Mouse (Mus musculus) CH12.LX (cell line): ENCODE results near the gene Panx3. TPM values are rescaled to one million over a fixed set of nuclear protein-coding genes. Genes with fewer than 3 reads are reported as not detected.

Source experiments
- DNase-seq: peaks from one replicate; pipeline ENCODE4 v3.0.0-alpha.2; 2013; ENCODE audit errors: extremely low read depth
- H3K27ac ChIP-seq: 2 replicates; pipeline ENCODE4 v1.5.1; 2012; ENCODE audit warnings: low read depth, mild to moderate bottlenecking, control low read depth, moderate library complexity; ENCODE audit not compliant: insufficient read depth
- H3K27me3 ChIP-seq: replicated peaks from 2 replicates; pipeline ENCODE3; 2012; ENCODE audit warnings: inconsistent platforms
- H3K36me3 ChIP-seq, 2 experiments: replicated peaks in 1 of 2; 2 replicates each; pipeline versions ENCODE3 to v1.6.1; 2012; ENCODE audit warnings: inconsistent platforms in 1 of 2, low read length in 1 of 2, mild to moderate bottlenecking in 1 of 2, mixed read lengths in 1 of 2, moderate library complexity in 1 of 2; ENCODE audit not compliant: control insufficient read depth in 1 of 2, insufficient read depth in 1 of 2
- H3K4me1 ChIP-seq, 2 experiments: 2 replicates each; pipeline ENCODE4 v1.6.1; 2012; ENCODE audit warnings: inconsistent platforms in 1 of 2, moderate library complexity in 1 of 2; ENCODE audit not compliant: insufficient read depth in 2 of 2, control insufficient read depth in 1 of 2
- H3K4me2 ChIP-seq: 2 replicates; pipeline ENCODE4 v1.6.1; 2012; ENCODE audit warnings: low read depth, mild to moderate bottlenecking, control low read depth; ENCODE audit not compliant: poor library complexity, insufficient read depth, severe bottlenecking
- H3K4me3 ChIP-seq, 3 experiments: fragments of 150-350 bp in 1 of 3; sonication (generic) in 1 of 3; replicated peaks in 1 of 3; 2 replicates each; pipeline versions ENCODE3 to v1.5.1; 2011 to 2012; ENCODE audit warnings: low read depth in 2 of 3, low read length in 2 of 3, mild to moderate bottlenecking in 2 of 3, moderate library complexity in 2 of 3, control low read depth in 1 of 3, improper control_type of control experiment in 1 of 3, inconsistent platforms in 1 of 3, mixed read lengths in 1 of 3; ENCODE audit not compliant: poor library complexity in 1 of 3
- H3K79me2 ChIP-seq: replicated peaks from 2 replicates; pipeline ENCODE4 v1.6.1; 2012; ENCODE audit warnings: mild to moderate bottlenecking, moderate library complexity; ENCODE audit not compliant: control insufficient read depth, poor library complexity, insufficient read depth, severe bottlenecking; ENCODE audit errors: extremely low read depth
- H3K9ac ChIP-seq: 2 replicates; pipeline ENCODE4 v1.6.1; 2012; ENCODE audit warnings: low read depth, mild to moderate bottlenecking, control low read depth, moderate library complexity; ENCODE audit not compliant: insufficient read depth
- H3K9me3 ChIP-seq: replicated peaks from 2 replicates; pipeline ENCODE3; 2012; ENCODE audit warnings: low read length, inconsistent platforms, mixed read lengths
- CHD1 ChIP-seq: IDR thresholded peaks from 2 replicates; pipeline ENCODE4 v1.6.1; 2012; ENCODE audit warnings: low read depth, low read length, improper control_type of control experiment, inconsistent platforms
- CTCF ChIP-seq, 2 experiments: IDR thresholded peaks in 1 of 2; conservative IDR thresholded peaks in 1 of 2; 2 replicates each; pipeline ENCODE4 v1.5.1; 2011 to 2012; ENCODE audit warnings: low read depth in 2 of 2, low read length in 2 of 2, improper control_type of control experiment in 1 of 2, inconsistent platforms in 1 of 2, mild to moderate bottlenecking in 1 of 2, moderate library complexity in 1 of 2
- E2F4 ChIP-seq: IDR thresholded peaks from 2 replicates; pipeline ENCODE4 v1.6.1; 2011; ENCODE audit warnings: low read depth, low read length, improper control_type of control experiment; ENCODE audit not compliant: insufficient replicate concordance
- ELF1 ChIP-seq: IDR thresholded peaks from 2 replicates; pipeline ENCODE4 v1.6.1; 2014; ENCODE audit warnings: low read depth, mild to moderate bottlenecking, inconsistent platforms, low read length, improper control_type of control experiment
- ETS1 ChIP-seq: conservative IDR thresholded peaks from 2 replicates; pipeline ENCODE4 v1.6.1; 2012; ENCODE audit warnings: low read depth, mild to moderate bottlenecking, inconsistent platforms, low read length, improper control_type of control experiment, moderate library complexity
- JUND ChIP-seq: conservative IDR thresholded peaks from 2 replicates; pipeline ENCODE4 v1.6.1; 2011; ENCODE audit warnings: low read depth, low read length, improper control_type of control experiment
- KAT2A ChIP-seq: IDR thresholded peaks from 2 replicates; pipeline ENCODE4 v1.6.1; 2012; ENCODE audit warnings: low read length, improper control_type of control experiment, inconsistent platforms; ENCODE audit not compliant: insufficient replicate concordance
- MAFK ChIP-seq: IDR thresholded peaks from 2 replicates; pipeline ENCODE4 v1.6.1; 2011; ENCODE audit warnings: low read length, improper control_type of control experiment; ENCODE audit not compliant: insufficient replicate concordance
- MAX ChIP-seq: IDR thresholded peaks from 2 replicates; pipeline ENCODE4 v1.6.1; 2011; ENCODE audit warnings: low read length, improper control_type of control experiment
- MAZ ChIP-seq: IDR thresholded peaks from 2 replicates; pipeline ENCODE4 v1.6.1; 2012; ENCODE audit warnings: low read depth, mild to moderate bottlenecking, inconsistent platforms, low read length, improper control_type of control experiment, moderate library complexity
- MXI1 ChIP-seq: IDR thresholded peaks from 2 replicates; pipeline ENCODE4 v1.6.1; 2011; ENCODE audit warnings: mild to moderate bottlenecking, low read depth, low read length, improper control_type of control experiment
- NRF1 ChIP-seq: IDR thresholded peaks from 2 replicates; pipeline ENCODE4 v1.6.1; 2014; ENCODE audit warnings: low read depth, mild to moderate bottlenecking, inconsistent platforms, low read length, improper control_type of control experiment, moderate library complexity
- PAX5 ChIP-seq: IDR thresholded peaks from 2 replicates; pipeline ENCODE4 v1.6.1; 2012; ENCODE audit warnings: low read length, inconsistent platforms, mixed read lengths
- POLR2AphosphoS2 ChIP-seq: IDR thresholded peaks from 2 replicates; pipeline ENCODE4 v1.6.1; 2011; ENCODE audit warnings: low read depth, low read length, improper control_type of control experiment
- SMC3 ChIP-seq: IDR thresholded peaks from 2 replicates; pipeline ENCODE4 v1.6.1; 2011; ENCODE audit warnings: low read depth, low read length, improper control_type of control experiment
- TBP ChIP-seq: conservative IDR thresholded peaks from 2 replicates; pipeline ENCODE4 v1.6.1; 2011; ENCODE audit warnings: low read depth, low read length, improper control_type of control experiment
- TCF12 ChIP-seq: IDR thresholded peaks from 2 replicates; pipeline ENCODE4 v1.6.1; 2014; ENCODE audit warnings: low read depth, mild to moderate bottlenecking, inconsistent platforms, low read length, improper control_type of control experiment
- UBTF ChIP-seq: IDR thresholded peaks from 2 replicates; pipeline ENCODE4 v1.6.1; 2012; ENCODE audit warnings: low read depth, mild to moderate bottlenecking, inconsistent platforms, low read length, improper control_type of control experiment, moderate library complexity
- USF1 ChIP-seq: IDR thresholded peaks from 2 replicates; pipeline ENCODE4 v1.6.1; 2014; ENCODE audit warnings: low read depth, mild to moderate bottlenecking, inconsistent platforms, low read length, improper control_type of control experiment
- USF2 ChIP-seq: conservative IDR thresholded peaks from 2 replicates; pipeline ENCODE4 v1.6.1; 2011; ENCODE audit warnings: low read depth, low read length, improper control_type of control experiment
- ZC3H11A ChIP-seq: IDR thresholded peaks from 2 replicates; pipeline ENCODE4 v1.6.1; 2012; ENCODE audit warnings: low read depth, mild to moderate bottlenecking, inconsistent platforms, low read length, improper control_type of control experiment
- ZMIZ1 ChIP-seq: IDR thresholded peaks from 2 replicates; pipeline ENCODE4 v1.6.1; 2012; ENCODE audit warnings: low read depth, mild to moderate bottlenecking, inconsistent platforms, low read length, improper control_type of control experiment
- ZNF384 ChIP-seq: IDR thresholded peaks from 2 replicates; pipeline ENCODE4 v1.6.1; 2012; ENCODE audit warnings: low read depth, low read length, improper control_type of control experiment, inconsistent platforms
- dilution Hi-C: fragments of 300-500 bp; cut with MboI; formaldehyde crosslinking; loops from 2 replicates; pipeline ENCODE4 v1.14.3; 2020; ENCODE audit warnings: low sequenced_read_pairs; ENCODE audit not compliant: extremely low pct_unique_long_range_greater_than_20kb, extremely low pct_ligation_motif_present
- in situ Hi-C: fragments of 300-500 bp; cut with MboI; formaldehyde crosslinking; loops from 3 replicates; pipeline ENCODE4 v1.14.3; 2019; ENCODE audit warnings: low sequenced_read_pairs, low pct_ligation_motif_present, low pct_unique_long_range_greater_than_20kb, mixed read lengths
- polyA plus RNA-seq: library from polyadenylated mRNA; unstranded; fragments of >175 nt; gene quantifications from 2 replicates; pipeline ENCODE4 v1.2.1, GENCODE M21; 2012; ENCODE audit warnings: low read depth; ENCODE audit not compliant: insufficient read length
- total RNA-seq, 2 experiments: library from RNA; depleted of rRNA; stranded (reverse); fragments of 300-350 nt in 1 of 2; fragments of >200 nt in 1 of 2; gene quantifications; 2 replicates each; pipeline ENCODE4 v1.2.3; 2012 to 2014

Panx3 gene
- total and polyA plus RNA-seq, 3 experiments: not detected

DNA sequence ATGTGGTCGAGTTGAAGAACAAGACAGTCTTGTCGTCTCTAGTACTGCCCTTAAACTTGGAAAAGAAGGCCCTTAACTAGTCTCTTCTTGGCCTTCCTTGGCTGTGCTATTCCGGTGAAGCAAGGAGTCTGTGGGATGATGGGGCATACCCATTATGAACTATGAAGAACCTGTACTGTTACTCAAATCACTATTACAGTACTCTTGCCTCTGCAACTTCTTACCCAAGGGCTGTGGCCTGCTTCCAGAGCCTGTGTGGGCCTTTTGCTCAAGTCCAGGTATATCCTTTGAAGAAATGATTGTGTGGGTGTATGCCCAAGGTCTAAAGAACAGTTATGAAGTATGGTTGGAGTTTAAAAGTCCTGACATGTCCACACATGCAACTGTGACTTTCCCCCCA, 1.2 kb upstream of the Panx3 start:
- H3K9me3 ChIP-seq: peaks cover 3% of the 10 kb centered on the region
- dilution Hi-C loops (no loop called here), in situ Hi-C loops (no loop called here)
- no peak for DNase-seq
- TF ChIP-seq SMC3 (no peak), ZC3H11A (no peak), MAZ (no peak), CTCF (conservative IDR thresholded peaks at IDR 0.05 in 1 of 2, IDR thresholded peaks at IDR 0.05 in 1 of 2; ENCODE audit: low read depth in 2 of 2, low read length in 2 of 2) (no peak), UBTF (no peak), USF1 (no peak), PAX5 (no peak)
- no peak overlapping the region for H3K27ac ChIP-seq
- H3K4me1 ChIP-seq: peaks cover 4 to 7% of the 10 kb centered on the region in 2 experiments; a peak in 2 of 4 replicates
- no peaks in the 10 kb centered on the region for H3K27me3 ChIP-seq
- no peak overlapping the region for H3K4me2 ChIP-seq
- H3K36me3 ChIP-seq: no peaks in the 10 kb centered on the region
- H3K4me3 ChIP-seq: no peak overlapping the region
- H3K9ac ChIP-seq: no peak overlapping the region
- no peaks in the 10 kb centered on the region for H3K79me2 ChIP-seq

DNA sequence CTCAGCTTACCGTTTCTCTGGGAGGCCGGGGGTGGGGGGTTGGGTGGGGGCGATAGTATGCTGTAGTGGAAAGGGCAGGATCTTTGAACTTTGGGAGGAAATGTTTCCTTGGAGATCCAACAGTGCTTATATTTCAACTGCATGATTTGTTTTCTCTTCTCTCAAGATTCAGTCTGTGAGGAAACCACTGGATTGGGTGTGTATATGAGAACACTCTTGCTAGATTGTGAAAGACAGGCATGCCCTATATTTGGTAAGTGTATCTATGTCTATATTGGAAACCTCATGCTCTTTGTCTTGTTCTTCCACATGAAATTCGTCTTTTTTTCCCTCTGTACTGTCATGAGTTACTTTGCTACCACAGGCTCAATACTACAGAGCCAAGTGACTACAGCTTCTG, 643 bp upstream of the Panx3 start:
- Histone ChIP-seq H3K36me3 (no peaks in the 10 kb centered on the region), H3K4me2 (no peak overlapping the region), H3K4me3 (no peak overlapping the region), H3K27me3 (no peaks in the 10 kb centered on the region), H3K27ac (no peak overlapping the region), H3K9ac (no peak overlapping the region), H3K79me2 (no peaks in the 10 kb centered on the region), H3K4me1 (peaks cover 4 to 7% of the 10 kb centered on the region in 2 experiments; a peak in 2 of 4 replicates), H3K9me3 (peaks cover 3% of the 10 kb centered on the region)
- DNase-seq: no peak
- dilution Hi-C loops: no loop called here
- in situ Hi-C loops: no loop called here
- TF ChIP-seq UBTF (no peak), POLR2AphosphoS2 (no peak), MAZ (no peak), JUND (no peak), TCF12 (no peak), TBP (no peak), SMC3 (no peak), E2F4 (no peak), MAX (no peak), ZMIZ1 (no peak), MXI1 (no peak), CHD1 (no peak), USF2 (no peak), ETS1 (no peak), ZNF384 (no peak), NRF1 (no peak), MAFK (no peak), CTCF (conservative IDR thresholded peaks at IDR 0.05 in 1 of 2, IDR thresholded peaks at IDR 0.05 in 1 of 2; ENCODE audit: low read depth in 2 of 2, low read length in 2 of 2) (no peak), ELF1 (no peak), KAT2A (no peak)
